Mouse (Mus musculus): ENCODE measurements at regions not wholly inside any gene's neighbourhood (a gene's known extent, or its start where the extent isn't known, plus 50 kb on each side); places are given as distances from the start of the nearest gene placed in this dataset.

- no peak for TF ChIP-seq CTCF (IDR thresholded peaks at IDR 0.05)
- TF ChIP-seq POLR2A (IDR thresholded peaks at IDR 0.05; ENCODE audit: insufficient read depth, low read depth, low read length) = no peak
These were observed 199.5 kb upstream of the Rasgrp1 start for GRCm38 (mm10) chr2:117542298-117542697.
